Mouse (Mus musculus): Measurements from ENCODE around the gene Sem1. TPM values are rescaled to one million over a fixed set of nuclear protein-coding genes. Genes with fewer than 3 reads are reported as not detected.
A peak's percentile ranks its signal among the peaks of the same experiment; 100 is the strongest.
"Not testable (repeated sequence)": the region's sequence is repeated elsewhere in the genome, so short reads cannot be mapped to it uniquely, and the experiment has no call there.

Sem1 gene
- 126 and 156 TPM in 2 replicates for total RNA-seq (2017)

GRCm38 (mm10) chr6:6578304-6579149, at the start of gene Sem1:
Sem1 (minus strand) TSS chr6:6578663.
- ATAC-seq (replicated peaks; ENCODE audit: low read depth, poor library complexity, severe bottlenecking), result peak; percentile 96

DNA sequence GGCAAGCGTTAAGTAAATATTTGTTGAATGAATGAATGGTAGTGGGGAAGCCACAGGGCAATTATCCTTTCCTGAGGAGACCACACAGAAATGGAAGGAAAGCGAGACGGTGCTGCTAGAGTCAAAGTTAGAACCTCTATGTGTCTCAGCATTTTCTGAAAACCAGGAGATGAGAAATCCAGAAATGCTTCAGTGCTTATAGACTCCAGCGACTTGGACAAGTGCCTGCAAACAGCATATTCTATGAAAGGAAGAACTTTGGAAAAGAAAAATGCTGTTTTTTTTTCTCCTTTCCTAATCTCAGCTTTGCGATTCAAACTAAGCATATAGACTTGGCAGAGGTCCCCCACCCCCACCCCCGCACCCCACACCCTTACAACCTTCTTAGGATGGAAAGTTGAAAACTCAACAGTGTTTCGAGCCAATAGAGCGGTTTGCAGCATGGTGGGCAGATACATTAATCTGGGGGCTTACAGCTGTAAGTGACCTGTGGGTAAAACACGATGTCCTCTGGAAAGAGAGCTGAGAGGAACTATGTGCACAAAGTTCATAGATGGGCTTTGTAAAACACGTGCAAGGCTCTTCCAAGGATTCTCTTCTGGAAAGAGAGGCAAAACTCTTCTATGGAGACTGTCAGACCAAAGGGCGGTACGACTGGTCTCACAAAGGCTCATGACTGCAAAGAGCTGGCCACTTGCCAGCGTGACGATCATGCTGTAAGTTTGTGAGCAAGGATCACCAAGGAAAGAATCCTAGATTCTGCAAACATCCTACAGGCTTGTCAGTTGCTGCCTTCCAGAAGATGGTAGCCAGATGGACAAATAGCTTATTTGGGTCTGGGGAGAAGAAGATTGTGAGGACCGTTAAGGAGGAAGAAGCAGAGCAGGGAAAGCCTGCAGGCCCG, 44.6 kb upstream of the Sem1 start:
- ATAC-seq (replicated peaks; ENCODE audit: low read depth, poor library complexity, severe bottlenecking), result no peak

DNA sequence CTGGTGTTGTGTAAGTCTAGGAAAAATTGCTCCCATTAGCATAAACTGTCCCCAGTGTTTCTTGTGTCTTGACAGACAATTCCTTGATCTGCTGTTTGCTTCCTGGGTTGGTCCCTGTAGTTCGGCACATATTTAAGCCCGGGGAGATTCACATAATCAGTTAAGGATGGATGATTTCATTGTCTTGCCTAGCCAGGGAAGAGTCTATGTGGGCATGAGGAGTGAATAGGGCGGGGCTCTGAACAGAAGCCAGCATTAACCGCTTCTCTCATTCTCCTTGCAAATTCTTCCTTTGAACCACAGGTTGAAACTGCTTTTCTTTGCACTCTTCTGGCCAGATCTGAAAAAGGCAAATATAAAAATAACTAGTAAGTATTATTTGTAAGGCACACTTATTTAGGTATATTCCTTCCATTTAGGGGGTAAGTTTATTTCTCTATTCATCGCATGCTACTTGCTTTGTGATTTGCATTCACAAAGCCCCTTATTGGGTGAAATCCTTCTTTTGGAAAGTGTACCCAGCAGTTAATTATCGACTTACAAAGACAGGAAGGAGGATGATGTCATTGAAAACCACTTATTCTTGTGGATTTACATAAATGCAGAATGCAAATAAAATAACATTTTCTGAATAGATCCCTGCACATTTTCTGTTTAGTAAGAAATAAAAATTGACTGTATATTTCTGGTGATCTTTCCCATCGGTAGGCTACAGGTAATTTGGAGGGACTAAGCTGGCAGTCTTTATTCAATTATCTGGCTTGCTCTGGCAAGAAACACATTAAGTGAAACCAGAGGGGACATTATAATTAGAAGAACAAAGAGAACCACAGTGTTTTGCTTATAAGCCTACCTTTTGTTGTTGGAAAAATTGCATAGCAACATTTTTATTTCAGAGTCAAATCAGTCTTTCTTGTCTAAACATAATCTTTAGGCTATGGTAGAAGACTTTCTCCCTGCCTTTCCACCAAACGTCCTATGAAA, 25.4 kb upstream of the Sem1 start:
- ATAC-seq (replicated peaks; ENCODE audit: low read depth, poor library complexity, severe bottlenecking), result no peak

DNA sequence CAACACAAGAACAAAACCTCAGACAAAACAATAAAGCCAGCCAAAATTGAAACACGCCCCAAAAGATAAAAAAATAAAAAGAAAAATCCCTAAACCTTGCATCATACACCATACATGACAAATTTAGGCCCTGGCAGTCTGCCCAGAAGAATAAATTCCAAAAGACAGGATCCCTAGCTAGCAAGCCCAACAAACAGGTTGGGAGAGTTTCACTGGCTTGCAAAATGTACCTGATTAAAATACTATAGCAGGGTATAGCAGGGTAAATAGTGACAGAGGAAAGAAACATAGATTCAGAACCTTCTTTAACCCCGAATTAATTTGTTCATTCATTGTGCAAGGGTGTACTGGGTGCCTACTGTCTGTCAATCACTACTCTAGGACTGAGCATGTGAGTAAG, 7.8 kb upstream of the Sem1 start:
- ATAC-seq (replicated peaks; ENCODE audit: low read depth, poor library complexity, severe bottlenecking), result no peak

GRCm38 (mm10) chr6:6581849-6582248, 3.4 kb upstream of the Sem1 start:
- no peak for ATAC-seq (replicated peaks; ENCODE audit: low read depth, poor library complexity, severe bottlenecking)

DNA sequence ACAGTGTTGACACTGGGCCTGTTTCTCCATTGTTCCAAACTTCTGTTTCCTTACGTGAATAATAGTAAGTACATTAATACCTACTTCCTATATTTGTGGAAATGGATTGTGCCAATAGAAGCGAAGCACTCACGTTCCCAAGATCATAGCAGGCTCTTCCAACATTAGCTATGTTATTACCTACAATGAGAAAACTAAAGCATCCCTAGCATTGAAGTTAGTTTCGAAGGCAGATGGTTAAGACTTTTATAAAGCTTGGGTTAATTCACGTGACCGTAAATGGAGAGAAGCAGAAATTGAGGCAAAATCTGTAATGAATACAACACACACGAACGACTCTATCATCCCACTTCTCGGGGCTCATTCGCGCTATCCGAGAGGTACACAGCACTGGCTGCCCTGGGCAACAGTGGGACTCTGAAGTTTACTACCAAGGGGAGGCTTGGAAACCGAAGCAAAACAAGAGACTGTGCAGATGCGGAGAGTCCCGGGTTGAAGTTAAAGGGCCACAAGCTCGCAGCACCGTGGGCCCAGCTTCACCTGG, 650 bp downstream of the Sem1 start:
- peak; percentile 60 for ATAC-seq (replicated peaks; ENCODE audit: low read depth, poor library complexity, severe bottlenecking)

GRCm38 (mm10) chr6:6577291-6577690, 1.2 kb downstream of the Sem1 start:
- ATAC-seq (replicated peaks; ENCODE audit: low read depth, poor library complexity, severe bottlenecking), result no peak

- no peak for ATAC-seq (replicated peaks; ENCODE audit: low read depth, poor library complexity, severe bottlenecking)
These were observed 2.7 kb downstream of the Sem1 start for GRCm38 (mm10) chr6:6575796-6576195.

DNA sequence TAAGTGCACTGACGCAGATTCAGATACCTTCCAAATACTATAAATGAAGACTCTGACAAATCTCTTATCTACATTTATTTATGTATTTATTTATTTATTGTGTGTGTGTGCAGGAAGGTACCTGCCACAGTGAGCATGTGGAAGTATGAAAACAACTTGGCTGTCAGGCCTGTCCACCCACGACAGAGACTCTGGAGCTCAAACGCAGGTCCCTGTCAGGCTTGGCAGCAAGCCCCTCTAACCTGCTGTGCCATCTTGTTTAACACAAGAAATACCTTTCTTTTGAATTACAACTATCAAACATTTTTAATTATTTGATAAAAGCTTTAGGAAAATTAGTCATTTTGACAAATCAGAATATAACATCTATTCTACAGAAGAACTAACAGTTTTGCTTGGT, 10.0 kb downstream of the Sem1 start:
- no peak for ATAC-seq (replicated peaks; ENCODE audit: low read depth, poor library complexity, severe bottlenecking)

DNA sequence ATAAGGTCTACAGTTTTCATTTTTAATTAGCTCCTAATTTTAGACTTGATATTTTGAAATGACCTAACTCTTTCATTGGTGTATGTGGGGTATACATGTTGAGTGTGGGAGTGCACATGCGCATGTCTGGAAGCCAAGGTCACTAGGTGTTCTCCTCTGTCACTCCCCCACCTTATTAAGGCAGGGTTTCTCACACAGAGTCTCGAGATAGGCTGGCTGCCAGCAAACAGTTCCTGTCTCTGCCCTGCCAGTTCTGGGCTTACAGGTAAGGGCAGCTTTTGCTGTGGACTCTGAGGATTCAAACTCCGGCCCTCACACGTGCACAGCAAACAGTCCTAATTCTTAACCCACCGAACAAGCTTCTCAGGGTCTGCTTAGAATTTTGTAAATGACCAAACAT, 14.8 kb downstream of the Sem1 start:
- ATAC-seq (replicated peaks; ENCODE audit: low read depth, poor library complexity, severe bottlenecking), result no peak

DNA sequence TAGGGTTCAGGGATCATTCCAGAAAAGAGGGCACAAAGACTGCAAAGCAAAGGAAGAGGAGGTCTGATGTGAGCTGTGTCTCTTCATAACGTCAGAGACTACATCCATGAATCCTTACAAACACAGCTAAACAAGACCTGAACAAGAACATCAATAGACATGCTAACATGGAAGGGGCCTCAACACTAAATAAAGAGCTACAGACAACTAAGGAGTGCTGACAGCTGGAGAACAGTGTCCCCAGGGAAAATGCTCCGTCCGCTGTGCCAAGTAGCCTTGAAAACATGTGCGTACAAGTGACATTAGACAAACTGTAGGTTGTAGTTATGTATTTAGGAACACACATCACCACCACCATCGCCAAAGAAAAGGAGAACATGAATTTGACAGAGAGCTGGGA, 15.7 kb downstream of the Sem1 start:
- no peak for ATAC-seq (replicated peaks; ENCODE audit: low read depth, poor library complexity, severe bottlenecking)

- ATAC-seq (replicated peaks; ENCODE audit: low read depth, poor library complexity, severe bottlenecking), result no peak
These were observed 20.8 kb downstream of the Sem1 start for GRCm38 (mm10) chr6:6557647-6558046.

DNA sequence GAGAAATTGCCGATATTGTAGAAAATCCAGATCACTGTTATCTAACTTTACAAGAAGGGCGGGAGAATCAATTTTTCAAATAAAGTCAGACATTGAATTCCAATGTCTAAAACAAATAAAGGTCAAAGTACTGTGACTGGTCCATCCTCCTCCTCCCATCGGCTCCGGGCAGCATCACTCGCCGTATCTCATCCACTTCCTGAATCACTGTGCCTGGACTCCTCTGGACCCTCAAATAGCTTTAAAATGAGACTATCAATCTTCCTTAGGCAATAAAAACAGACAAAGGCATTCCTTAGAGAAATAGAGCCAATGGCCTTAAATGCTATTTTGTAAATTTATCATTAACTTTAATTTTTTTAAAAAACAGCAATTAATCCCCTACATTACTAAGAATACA, 26.5 kb downstream of the Sem1 start:
- no peak for ATAC-seq (replicated peaks; ENCODE audit: low read depth, poor library complexity, severe bottlenecking)

- no peak for ATAC-seq (replicated peaks; ENCODE audit: low read depth, poor library complexity, severe bottlenecking)
These were observed 30.5 kb downstream of the Sem1 start for GRCm38 (mm10) chr6:6547997-6548396.

GRCm38 (mm10) chr6:6544255-6544645, 34.2 kb downstream of the Sem1 start:
- no peak for ATAC-seq (replicated peaks; ENCODE audit: low read depth, poor library complexity, severe bottlenecking)

DNA sequence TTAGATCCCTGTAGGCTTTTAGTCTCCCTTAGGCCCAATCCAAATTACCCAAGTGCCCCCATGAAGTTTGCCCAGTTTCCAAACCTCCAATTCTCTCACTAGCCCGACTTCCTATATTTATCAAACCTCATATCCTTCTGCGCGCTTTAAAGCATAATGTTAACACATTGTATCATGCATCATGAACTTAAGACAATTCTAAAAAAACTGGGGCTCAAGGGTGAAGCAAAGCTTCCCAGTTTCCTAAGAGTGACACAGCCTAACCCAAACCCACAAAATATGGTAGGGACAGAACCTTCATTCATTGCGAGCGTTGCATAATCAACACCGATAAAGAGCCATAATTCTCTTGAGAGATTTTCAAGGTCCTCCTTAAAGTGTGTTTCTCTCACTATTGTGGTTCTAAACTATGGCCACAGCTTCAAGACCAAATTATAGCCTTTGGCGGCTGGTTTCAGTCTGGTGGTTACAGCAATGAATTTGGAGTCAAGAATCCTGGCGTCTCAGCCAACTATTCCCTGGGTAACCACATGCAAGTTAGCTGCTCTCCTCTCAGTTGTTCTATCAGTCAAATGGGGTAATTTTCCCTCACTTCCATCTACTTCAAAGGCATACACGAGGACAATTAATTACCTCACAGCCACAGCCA, 34.7 kb downstream of the Sem1 start:
- no peak for ATAC-seq (replicated peaks; ENCODE audit: low read depth, poor library complexity, severe bottlenecking)

- peak; percentile 100 for ATAC-seq (replicated peaks; ENCODE audit: low read depth, poor library complexity, severe bottlenecking)
These were observed 36.3 kb downstream of the Sem1 start for GRCm38 (mm10) chr6:6542133-6542532.

GRCm38 (mm10) chr6:6536781-6537466, 41.5 kb downstream of the Sem1 start:
- ATAC-seq (replicated peaks; ENCODE audit: low read depth, poor library complexity, severe bottlenecking), result no peak

GRCm38 (mm10) chr6:6536359-6536758, 42.1 kb downstream of the Sem1 start:
- ATAC-seq (replicated peaks; ENCODE audit: low read depth, poor library complexity, severe bottlenecking), result not testable (repeated sequence)
